Mouse (Mus musculus) T-cell, adult 2 months (primary cell): ENCODE measurements around the gene Prkn.

Source experiments
- DNase-seq: peaks from one replicate; pipeline ENCODE4 v3.0.0; 2022; ENCODE audit warnings: low spot score

Prkn gene

GRCm38 (mm10) chr17:11921026-11921425, 1080.8 kb downstream of the Prkn start:
- DNase-seq: no peak

GRCm38 (mm10) chr17:11923989-11924388, 1083.8 kb downstream of the Prkn start:
- no peak for DNase-seq

- no peak for DNase-seq
Measured at GRCm38 (mm10) chr17:11926865-11927386, 1086.7 kb downstream of the Prkn start.

- no peak for DNase-seq
Measured at GRCm38 (mm10) chr17:11931641-11932040, 1091.5 kb downstream of the Prkn start.

- no peak for DNase-seq
Measured at GRCm38 (mm10) chr17:11933737-11934136, 1093.6 kb downstream of the Prkn start.

- no peak for DNase-seq
Measured at GRCm38 (mm10) chr17:11947436-11947835, 1107.3 kb downstream of the Prkn start.

- DNase-seq: no peak
Measured at GRCm38 (mm10) chr17:11949551-11950197, 1109.5 kb downstream of the Prkn start.

- DNase-seq: no peak
Measured at GRCm38 (mm10) chr17:11950198-11950594, 1110.0 kb downstream of the Prkn start.

- DNase-seq: no peak
Measured at GRCm38 (mm10) chr17:11955317-11955716, 1115.1 kb downstream of the Prkn start.

GRCm38 (mm10) chr17:11960492-11960891, 1120.3 kb downstream of the Prkn start:
- no peak for DNase-seq

GRCm38 (mm10) chr17:11962808-11963207, 1122.6 kb downstream of the Prkn start:
- no peak for DNase-seq

- no peak for DNase-seq
Measured at GRCm38 (mm10) chr17:11970160-11970559, 1130.0 kb downstream of the Prkn start.

GRCm38 (mm10) chr17:11972550-11972949, 1132.4 kb downstream of the Prkn start:
- no peak for DNase-seq

- DNase-seq: no peak
Measured at GRCm38 (mm10) chr17:11972969-11973787, 1133.0 kb downstream of the Prkn start.

- DNase-seq: no peak
Measured at GRCm38 (mm10) chr17:11975062-11975607, 1135.0 kb downstream of the Prkn start.

GRCm38 (mm10) chr17:11978260-11978821, 1138.2 kb downstream of the Prkn start:
- DNase-seq: no peak

- DNase-seq: no peak
Measured at GRCm38 (mm10) chr17:11981666-11982065, 1141.5 kb downstream of the Prkn start.

- DNase-seq: no peak
Measured at GRCm38 (mm10) chr17:11988110-11988837, 1148.1 kb downstream of the Prkn start.

GRCm38 (mm10) chr17:11989296-11989695, 1149.1 kb downstream of the Prkn start:
- no peak for DNase-seq

- no peak for DNase-seq
Measured at GRCm38 (mm10) chr17:11990386-11991087, 1150.4 kb downstream of the Prkn start.

- DNase-seq: no peak
Measured at GRCm38 (mm10) chr17:11993249-11993648, 1153.1 kb downstream of the Prkn start.
